Mouse (Mus musculus) forebrain, embryonic 13.5 days (tissue): ENCODE measurements at regions not wholly inside any gene's neighbourhood (a gene's known extent, or its start where the extent isn't known, plus 50 kb on each side); places are given as distances from the start of the nearest gene placed in this dataset.

Source experiments
- ATAC-seq: fragments of 200-750 bp; cut with Nextera tagmentation; 2 replicates; pipeline ENCODE4 v1.8.0; 2017
- H3K27ac ChIP-seq: fragments of 300-500 bp; sonication (generic); 2 replicates; pipeline ENCODE4 v1.5.1; 2015; ENCODE audit warnings: inconsistent platforms, mild to moderate bottlenecking, moderate library complexity
- H3K27me3 ChIP-seq: fragments of 300-500 bp; sonication (generic); 2 replicates; pipeline ENCODE4 v1.6.1; 2015; ENCODE audit warnings: mild to moderate bottlenecking, inconsistent platforms
- H3K36me3 ChIP-seq: fragments of 300-500 bp; sonication (generic); 2 replicates; pipeline ENCODE4 v1.6.1; 2015; ENCODE audit warnings: mild to moderate bottlenecking, inconsistent platforms; ENCODE audit not compliant: poor library complexity, severe bottlenecking
- H3K4me1 ChIP-seq: fragments of 300-500 bp; sonication (generic); 2 replicates; pipeline ENCODE4 v1.6.1; 2015; ENCODE audit warnings: inconsistent platforms
- H3K4me2 ChIP-seq: fragments of 300-500 bp; sonication (generic); 2 replicates; pipeline ENCODE4 v1.6.1; 2015; ENCODE audit warnings: inconsistent platforms, mild to moderate bottlenecking, moderate library complexity
- H3K4me3 ChIP-seq: fragments of 300-500 bp; sonication (generic); 2 replicates; pipeline ENCODE4 v1.5.1; 2015; ENCODE audit warnings: mild to moderate bottlenecking, inconsistent platforms
- H3K9ac ChIP-seq: fragments of 300-500 bp; sonication (generic); 2 replicates; pipeline ENCODE4 v1.6.1; 2015; ENCODE audit warnings: mild to moderate bottlenecking, inconsistent platforms
- H3K9me3 ChIP-seq: fragments of 300-500 bp; sonication (generic); replicated peaks from 2 replicates; pipeline ENCODE4 v1.6.1; 2016; ENCODE audit warnings: inconsistent platforms
- WGBS: fragments of 180-500 bp; shearing (Covaris S2); methylation state at CpG from one replicate; pipeline ENCODE4 v1.1.7; 2015; 5-methylcytosine and 5-hydroxymethylcytosine counted together

- Histone ChIP-seq H3K27ac (no peak overlapping the region), H3K36me3 (no peaks in the 10 kb centered on the region), H3K9ac (no peak overlapping the region), H3K4me3 (no peak overlapping the region), H3K27me3 (no peaks in the 10 kb centered on the region), H3K9me3 (no peaks in the 10 kb centered on the region), H3K4me1 (no peaks in the 10 kb centered on the region), H3K4me2 (no peak overlapping the region)
- WGBS, result 97% methylated on average over 1 of the region's 1 CpGs
- no peak for ATAC-seq
Measured at GRCm38 (mm10) chr15:61654846-61655245, 732.0 kb upstream of the A1bg start.

GRCm38 (mm10) chr15:61653853-61654252 lies 731.0 kb upstream of the A1bg start:
- Histone ChIP-seq H3K4me2 (no peak overlapping the region), H3K36me3 (no peaks in the 10 kb centered on the region), H3K9ac (no peak overlapping the region), H3K9me3 (no peaks in the 10 kb centered on the region), H3K27me3 (no peaks in the 10 kb centered on the region), H3K4me1 (no peaks in the 10 kb centered on the region), H3K27ac (no peak overlapping the region), H3K4me3 (no peak overlapping the region)
- WGBS, result 72% methylated on average over 1 of the region's 1 CpGs
- no peak for ATAC-seq

- Histone ChIP-seq H3K4me2 (no peak overlapping the region), H3K4me3 (no peak overlapping the region), H3K36me3 (no peaks in the 10 kb centered on the region), H3K4me1 (no peaks in the 10 kb centered on the region), H3K9ac (no peak overlapping the region), H3K27ac (no peak overlapping the region), H3K27me3 (no peaks in the 10 kb centered on the region), H3K9me3 (no peaks in the 10 kb centered on the region)
- 73% methylated on average over 8 of the region's 8 CpGs for WGBS
- ATAC-seq, result no peak
Measured at GRCm38 (mm10) chr15:61618638-61619500, 696.1 kb upstream of the A1bg start.

GRCm38 (mm10) chr15:61610662-61611061 lies 687.9 kb upstream of the A1bg start:
- Histone ChIP-seq H3K9ac (no peak overlapping the region), H3K27ac (no peak overlapping the region), H3K9me3 (no peaks in the 10 kb centered on the region), H3K36me3 (no peaks in the 10 kb centered on the region), H3K4me1 (no peaks in the 10 kb centered on the region), H3K4me2 (no peak overlapping the region), H3K4me3 (no peak overlapping the region), H3K27me3 (no peaks in the 10 kb centered on the region)
- 84% methylated on average over 3 of the region's 3 CpGs for WGBS
- no peak for ATAC-seq

GRCm38 (mm10) chr15:61609656-61610055 lies 686.8 kb upstream of the A1bg start:
- H3K4me2 ChIP-seq, result no peak overlapping the region
- no peaks in the 10 kb centered on the region for H3K36me3 ChIP-seq
- no peaks in the 10 kb centered on the region for H3K27me3 ChIP-seq
- WGBS, result 90% methylated on average over 6 of the region's 6 CpGs
- no peak for ATAC-seq
- H3K4me3 ChIP-seq, result no peak overlapping the region
- no peak overlapping the region for H3K9ac ChIP-seq
- no peaks in the 10 kb centered on the region for H3K4me1 ChIP-seq
- H3K27ac ChIP-seq, result no peak overlapping the region
- H3K9me3 ChIP-seq, result no peaks in the 10 kb centered on the region

- H3K4me2 ChIP-seq, result no peak overlapping the region
- H3K4me3 ChIP-seq, result no peak overlapping the region
- H3K36me3 ChIP-seq, result no peaks in the 10 kb centered on the region
- H3K9me3 ChIP-seq, result no peaks in the 10 kb centered on the region
- H3K9ac ChIP-seq, result no peak overlapping the region
- H3K4me1 ChIP-seq, result no peaks in the 10 kb centered on the region
- no peaks in the 10 kb centered on the region for H3K27me3 ChIP-seq
- 85% methylated on average over 6 of the region's 6 CpGs for WGBS
- ATAC-seq, result no peak
- H3K27ac ChIP-seq, result no peak overlapping the region
Measured at GRCm38 (mm10) chr15:61608301-61608731, 685.5 kb upstream of the A1bg start.

- Histone ChIP-seq H3K9me3 (no peaks in the 10 kb centered on the region), H3K27me3 (no peaks in the 10 kb centered on the region), H3K4me1 (peaks cover 3% of the 10 kb centered on the region; the same call in 1 of the 2 replicates), H3K27ac (no peak overlapping the region), H3K9ac (no peak overlapping the region), H3K4me2 (0 out of 2 replicates have a peak overlapping the region, but pooled peaks have one; percentile 22), H3K36me3 (no peaks in the 10 kb centered on the region), H3K4me3 (no peak overlapping the region)
- WGBS, result 38% methylated on average over 6 of the region's 6 CpGs
- peak; percentile 51 for ATAC-seq
Measured at GRCm38 (mm10) chr15:61599734-61600133, 676.9 kb upstream of the A1bg start.

- no peaks in the 10 kb centered on the region for H3K27me3 ChIP-seq
- no peak overlapping the region for H3K9ac ChIP-seq
- H3K4me1 ChIP-seq, result peaks cover 3% of the 10 kb centered on the region; the same call in 1 of the 2 replicates
- no peak overlapping the region for H3K27ac ChIP-seq
- H3K36me3 ChIP-seq, result no peaks in the 10 kb centered on the region
- ATAC-seq, result no peak
- H3K4me2 ChIP-seq, result no peak overlapping the region
- no peak overlapping the region for H3K4me3 ChIP-seq
- WGBS, result 65% methylated on average over 4 of the region's 4 CpGs
- H3K9me3 ChIP-seq, result no peaks in the 10 kb centered on the region
Measured at GRCm38 (mm10) chr15:61596318-61596717, 673.5 kb upstream of the A1bg start.

GRCm38 (mm10) chr15:61588956-61589355 lies 666.1 kb upstream of the A1bg start:
- ATAC-seq, result no peak
- WGBS, result 84% methylated on average over 5 of the region's 5 CpGs
- H3K4me3 ChIP-seq, result no peak overlapping the region
- no peaks in the 10 kb centered on the region for H3K36me3 ChIP-seq
- no peak overlapping the region for H3K9ac ChIP-seq
- H3K27ac ChIP-seq, result no peak overlapping the region
- H3K27me3 ChIP-seq, result no peaks in the 10 kb centered on the region
- H3K4me2 ChIP-seq, result no peak overlapping the region
- H3K4me1 ChIP-seq, result no peaks in the 10 kb centered on the region
- no peaks in the 10 kb centered on the region for H3K9me3 ChIP-seq

- no peaks in the 10 kb centered on the region for H3K4me1 ChIP-seq
- 71% methylated on average over 2 of the region's 2 CpGs for WGBS
- H3K36me3 ChIP-seq, result no peaks in the 10 kb centered on the region
- ATAC-seq, result no peak
- no peak overlapping the region for H3K4me2 ChIP-seq
- H3K9me3 ChIP-seq, result no peaks in the 10 kb centered on the region
- H3K27me3 ChIP-seq, result no peaks in the 10 kb centered on the region
- H3K4me3 ChIP-seq, result no peak overlapping the region
- no peak overlapping the region for H3K27ac ChIP-seq
- no peak overlapping the region for H3K9ac ChIP-seq
Measured at GRCm38 (mm10) chr15:61582335-61582734, 659.5 kb upstream of the A1bg start.

GRCm38 (mm10) chr15:61563347-61563746 lies 640.5 kb upstream of the A1bg start:
- H3K4me1 ChIP-seq, result no peaks in the 10 kb centered on the region
- no peaks in the 10 kb centered on the region for H3K36me3 ChIP-seq
- no peak overlapping the region for H3K27ac ChIP-seq
- no peak overlapping the region for H3K9ac ChIP-seq
- no peak for ATAC-seq
- no peak overlapping the region for H3K4me3 ChIP-seq
- no peak overlapping the region for H3K4me2 ChIP-seq
- no peaks in the 10 kb centered on the region for H3K9me3 ChIP-seq
- no peaks in the 10 kb centered on the region for H3K27me3 ChIP-seq

GRCm38 (mm10) chr15:61562252-61562651 lies 639.4 kb upstream of the A1bg start:
- H3K27me3 ChIP-seq, result no peaks in the 10 kb centered on the region
- H3K9me3 ChIP-seq, result no peaks in the 10 kb centered on the region
- H3K27ac ChIP-seq, result no peak overlapping the region
- no peak overlapping the region for H3K4me2 ChIP-seq
- H3K9ac ChIP-seq, result no peak overlapping the region
- no peaks in the 10 kb centered on the region for H3K4me1 ChIP-seq
- H3K4me3 ChIP-seq, result no peak overlapping the region
- no peak for ATAC-seq
- H3K36me3 ChIP-seq, result no peaks in the 10 kb centered on the region
- 28% methylated on average over 2 of the region's 2 CpGs for WGBS

- no peaks in the 10 kb centered on the region for H3K36me3 ChIP-seq
- WGBS, result 90% methylated on average over 2 of the region's 2 CpGs
- no peak overlapping the region for H3K4me2 ChIP-seq
- H3K4me1 ChIP-seq, result no peaks in the 10 kb centered on the region
- no peaks in the 10 kb centered on the region for H3K27me3 ChIP-seq
- ATAC-seq, result no peak
- no peak overlapping the region for H3K4me3 ChIP-seq
- H3K9me3 ChIP-seq, result no peaks in the 10 kb centered on the region
- H3K9ac ChIP-seq, result no peak overlapping the region
- no peak overlapping the region for H3K27ac ChIP-seq
Measured at GRCm38 (mm10) chr15:61553908-61554307, 631.1 kb upstream of the A1bg start.
